Mouse (Mus musculus): ENCODE results near the gene Idua.
"Not testable (repeated sequence)": the region's sequence is repeated elsewhere in the genome, so short reads cannot be mapped to it uniquely, and the experiment has no call there.

Idua gene

GRCm38 (mm10) chr5:108659698-108660631, at the start of gene Idua:
TSS of gene Idua (plus strand) at chr5:108660331.
- no peak for DNase-seq

- no peak for DNase-seq
These were observed 49.7 kb upstream of the Idua start for GRCm38 (mm10) chr5:108610426-108610825.

GRCm38 (mm10) chr5:108621870-108622269, 38.3 kb upstream of the Idua start:
- DNase-seq: peak; percentile 42

GRCm38 (mm10) chr5:108626050-108626660, 34.0 kb upstream of the Idua start:
- DNase-seq: no peak

- no peak for DNase-seq
These were observed 31.1 kb upstream of the Idua start for GRCm38 (mm10) chr5:108628891-108629633.

- peak; percentile 95 for DNase-seq
These were observed 30.3 kb upstream of the Idua start, which contains the start of the genes Gak and Tmem175 for GRCm38 (mm10) chr5:108629634-108630483. TSS of gene Gak (minus strand) at chr5:108629755. TSS of gene Tmem175 (plus strand) at chr5:108629770.

GRCm38 (mm10) chr5:108633676-108634075, 26.5 kb upstream of the Idua start:
- DNase-seq: no peak

- DNase-seq: not testable (repeated sequence)
These were observed 26.0 kb upstream of the Idua start for GRCm38 (mm10) chr5:108634088-108634487.

GRCm38 (mm10) chr5:108636172-108636571, 24.0 kb upstream of the Idua start:
- DNase-seq: no peak

GRCm38 (mm10) chr5:108643674-108644073, 16.5 kb upstream of the Idua start:
- no peak for DNase-seq

- peak; percentile 41 for DNase-seq
These were observed 14.3 kb upstream of the Idua start for GRCm38 (mm10) chr5:108645651-108646342.

- no peak for DNase-seq
These were observed 13.8 kb upstream of the Idua start for GRCm38 (mm10) chr5:108646343-108646660.

- DNase-seq: no peak
These were observed 12.8 kb upstream of the Idua start for GRCm38 (mm10) chr5:108647311-108647710.

- DNase-seq: no peak
These were observed 12.2 kb upstream of the Idua start for GRCm38 (mm10) chr5:108647820-108648465.

- DNase-seq: no peak
These were observed 11.1 kb upstream of the Idua start for GRCm38 (mm10) chr5:108648937-108649576.

- no peak for DNase-seq
These were observed 9.8 kb upstream of the Idua start for GRCm38 (mm10) chr5:108650341-108650740.

GRCm38 (mm10) chr5:108651136-108651720, 8.9 kb upstream of the Idua start:
- DNase-seq: no peak

- DNase-seq: peak; percentile 69
These were observed 8.3 kb upstream of the Idua start for GRCm38 (mm10) chr5:108651823-108652222.

- no peak for DNase-seq
These were observed 6.8 kb upstream of the Idua start for GRCm38 (mm10) chr5:108653341-108653740.

GRCm38 (mm10) chr5:108654444-108654990, 5.6 kb upstream of the Idua start:
- no peak for DNase-seq

Data from right cerebral cortex, adult 18-20 months (tissue).